Comparison of ENCODE assay signal across 8 mouse cellular contexts in the genomic region with DNA sequence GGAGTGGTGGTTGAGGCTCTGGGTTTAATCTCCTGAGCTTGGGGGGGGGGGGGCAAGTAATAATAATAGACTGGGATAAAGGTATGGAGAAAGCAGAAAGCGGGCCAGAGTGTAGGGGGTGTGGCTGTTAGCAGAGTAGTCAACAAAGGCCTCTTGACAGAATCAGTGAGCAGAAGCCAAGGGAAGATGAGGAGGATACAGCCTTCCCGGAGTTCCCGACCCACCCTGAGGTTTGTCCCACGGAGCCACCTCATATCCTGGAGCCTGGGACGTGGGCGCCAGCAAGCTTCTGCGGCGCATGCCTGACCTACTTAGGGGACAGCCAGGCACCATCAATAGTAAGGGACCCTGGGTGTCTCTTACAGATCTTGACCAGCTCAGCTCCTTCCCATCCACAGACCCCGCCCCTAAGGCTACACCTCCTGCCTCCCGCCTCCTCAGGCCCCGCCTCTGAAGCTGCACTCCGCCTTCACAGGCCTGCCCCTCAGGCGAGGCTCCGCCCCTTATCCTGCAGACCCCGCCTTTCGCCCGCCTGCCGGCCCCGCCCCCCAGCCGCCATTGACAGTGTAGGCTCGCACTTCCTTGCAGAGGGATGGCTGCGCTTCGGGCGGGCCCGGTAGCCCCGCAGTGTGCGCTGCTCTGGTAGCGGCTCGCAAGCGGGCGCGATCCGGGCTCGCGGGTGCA. TPM values are rescaled to one million over a fixed set of nuclear protein-coding genes. Genes with fewer than 3 reads are reported as not detected.
DNase-seq lines count a peak whose midpoint lies in the region; ATAC-seq and TF ChIP-seq lines count a peak whose summit lies in the region.

A gene (plus strand): TSS at position 561 of the 684 bp plus-strand sequence.

- no peaks in the 10 kb centered on the region for H3K79me2 ChIP-seq in heart, adult 2 months (replicated peaks; ENCODE audit: control insufficient read depth, insufficient read depth, low read length)

- peak within 1 kb of the TSS; percentile 76 for H3K4me3 ChIP-seq in embryonic facial prominence, embryonic 14.5 days (ENCODE audit: low read depth, low read length)
- peak within 1 kb of the TSS; percentile 89 for H3K4me3 ChIP-seq in heart, adult 2 months
- H3K4me3 ChIP-seq in limb, embryonic 13.5 days, result peak within 1 kb of the TSS; percentile 75
- H3K4me3 ChIP-seq in midbrain, embryonic 16.5 days (ENCODE audit: low read depth, low read length), result peak within 1 kb of the TSS; percentile 81

- TF ChIP-seq POLR2A in heart, adult 2 months (IDR thresholded peaks at IDR 0.05; ENCODE audit: insufficient read depth, low read depth, low read length), result peak; percentile 66

- no peak for TF ChIP-seq EP300 in heart, adult 2 months (IDR thresholded peaks at IDR 0.05; ENCODE audit: insufficient read depth, low read depth, low read length)

- H3K27me3 ChIP-seq in embryonic facial prominence, embryonic 14.5 days (replicated peaks; ENCODE audit: control insufficient read depth, insufficient read depth, low read length), result peaks cover 12% of the 10 kb centered on the region; the same call in 1 of the 2 replicates
- H3K27me3 ChIP-seq in heart, adult 2 months (ENCODE audit: control insufficient read depth, insufficient read depth, low read length), result no peaks in the 10 kb centered on the region
- peaks cover 20% of the 10 kb centered on the region for H3K27me3 ChIP-seq in limb, embryonic 13.5 days
- H3K27me3 ChIP-seq in midbrain, embryonic 16.5 days (ENCODE audit: control insufficient read depth, insufficient read depth, low read depth, low read length), result no peaks in the 10 kb centered on the region

- H3K4me2 ChIP-seq in embryonic facial prominence, embryonic 14.5 days (ENCODE audit: low read depth, low read length), result peak within 1 kb of the TSS; percentile 92
- H3K4me2 ChIP-seq in limb, embryonic 13.5 days (replicated peaks), result peak within 1 kb of the TSS; percentile 92
- peak within 1 kb of the TSS; percentile 72 for H3K4me2 ChIP-seq in midbrain, embryonic 16.5 days (ENCODE audit: low read length)

- H3K9ac ChIP-seq in embryonic facial prominence, embryonic 14.5 days (ENCODE audit: low read depth, low read length), result peak within 1 kb of the TSS; percentile 72
- peak within 1 kb of the TSS; percentile 86 for H3K9ac ChIP-seq in heart, adult 2 months (ENCODE audit: low read depth, low read length)
- H3K9ac ChIP-seq in limb, embryonic 13.5 days, result peak within 1 kb of the TSS; percentile 76
- peak within 1 kb of the TSS; percentile 86 for H3K9ac ChIP-seq in midbrain, embryonic 16.5 days (ENCODE audit: low read depth, low read length)

- peak; percentile 97 for ATAC-seq in embryonic facial prominence, embryonic 14.5 days (ENCODE audit: low read depth)
- peak; percentile 97 for ATAC-seq in limb, embryonic 13.5 days (ENCODE audit: low FRiP score, low read depth)
- peak; percentile 96 for ATAC-seq in midbrain, embryonic 16.5 days

- 0 out of 2 replicates have a peak within 1 kb of the TSS, but pooled peaks have one; percentile 10 for H3K27ac ChIP-seq in embryonic facial prominence, embryonic 14.5 days (replicated peaks; ENCODE audit: low read depth, low read length)
- peak within 1 kb of the TSS; percentile 71 for H3K27ac ChIP-seq in heart, adult 2 months
- H3K27ac ChIP-seq in limb, embryonic 13.5 days, result peak within 1 kb of the TSS; percentile 33; the same call in 1 of the 2 replicates
- H3K27ac ChIP-seq in midbrain, embryonic 16.5 days (ENCODE audit: low read length), result peak within 1 kb of the TSS; percentile 70

- no peak for TF ChIP-seq CTCF in heart, adult 2 months (IDR thresholded peaks at IDR 0.05)

- no peaks in the 10 kb centered on the region for H3K9me3 ChIP-seq in embryonic facial prominence, embryonic 14.5 days (ENCODE audit: control insufficient read depth, low read length)
- no peaks in the 10 kb centered on the region for H3K9me3 ChIP-seq in limb, embryonic 13.5 days
- no peaks in the 10 kb centered on the region for H3K9me3 ChIP-seq in midbrain, embryonic 16.5 days (replicated peaks; ENCODE audit: control insufficient read depth, low read length, poor library complexity, severe bottlenecking)

- WGBS in embryonic facial prominence, embryonic 14.5 days, result 4% methylated on average over 25 of the region's 35 CpGs
- under 1% methylated on average over 34 of the region's 35 CpGs for WGBS in heart, adult 2 months
- WGBS in limb, embryonic 13.5 days, result 1% methylated on average over 35 of the region's 35 CpGs
- WGBS in midbrain, embryonic 16.5 days, result under 1% methylated on average over 28 of the region's 35 CpGs

- intact Hi-C loops in heart, adult 2 months (cut with DNase I), result loop anchor here (2.0 kb wide), 1 partner anchor 21 kb away; a partner anchor contains a TSS

- H3K4me1 ChIP-seq in embryonic facial prominence, embryonic 14.5 days (ENCODE audit: control insufficient read depth, insufficient read depth, low read length), result 0 out of 2 replicates have a peak, but pooled peaks cover 2% of the 10 kb centered on the region
- H3K4me1 ChIP-seq in heart, adult 2 months (ENCODE audit: control insufficient read depth, insufficient read depth, low read length), result no peaks in the 10 kb centered on the region; the same call in 1 of the 2 replicates
- peaks cover 16% of the 10 kb centered on the region for H3K4me1 ChIP-seq in limb, embryonic 13.5 days
- H3K4me1 ChIP-seq in midbrain, embryonic 16.5 days (ENCODE audit: control insufficient read depth, insufficient read depth, low read length), result peaks cover 13% of the 10 kb centered on the region

- H3K36me3 ChIP-seq in embryonic facial prominence, embryonic 14.5 days (ENCODE audit: control insufficient read depth, insufficient read depth, low read length), result no peaks in the 10 kb centered on the region
- no peaks in the 10 kb centered on the region for H3K36me3 ChIP-seq in heart, adult 2 months (ENCODE audit: control insufficient read depth, insufficient read depth, low read length)
- no peaks in the 10 kb centered on the region; the same call in none of the 2 replicates for H3K36me3 ChIP-seq in limb, embryonic 13.5 days
- H3K36me3 ChIP-seq in midbrain, embryonic 16.5 days (ENCODE audit: control insufficient read depth, insufficient read depth, low read length), result no peaks in the 10 kb centered on the region

- DNase-seq in 3T3-L1 (ENCODE audit: low read depth, low spot score), result peak; percentile 86
- DNase-seq in adrenal gland, postnatal 4 days (ENCODE audit: low spot score in 2 of 2), result peak; percentile 94 to 98
- peak; percentile 96 for DNase-seq in embryonic facial prominence, embryonic 14.5 days (ENCODE audit: low spot score)
- peak; percentile 97 to 99 for DNase-seq in heart, adult 2 months
- peak; percentile 98 to 99 for DNase-seq in kidney, adult 8-10 months
- DNase-seq in spleen, postnatal 10 days (ENCODE audit: low spot score in 2 of 2), result peak; percentile 96 to 98

RNA-seq across cellular contexts. Expression of the gene that starts here (rescaled TPM):
- 10 to 100 TPM; 15.7 to 18.8 TPM for total RNA-seq in adrenal gland, postnatal 4 days (2021)
- polyA plus RNA-seq in embryonic facial prominence, embryonic 14.5 days (2014; fragmentation: Nextera tagmentation; extraction: Ambion mirVana), result 8.6 and 10.1 TPM in 2 replicates
- total RNA-seq in heart, adult 2 months (2021), result 1 to 10 TPM; 2.6 to 2.7 TPM
- polyA plus RNA-seq in heart, adult 2 months (2012; rRNA removed), result 5.7 and 6.0 TPM in 2 replicates
- polyA plus RNA-seq in limb, embryonic 13.5 days (2015; fragmentation: Nextera tagmentation; extraction: Ambion mirVana), result 10.4 and 10.5 TPM in 2 replicates
- 16.6 and 18.5 TPM in 2 replicates for polyA plus RNA-seq in midbrain, embryonic 16.5 days (2015; fragmentation: Nextera tagmentation; extraction: Ambion mirVana)

Comparison
In these comparisons a context has a peak if more than half of its experiments do, and no peak if none do; other contexts are left out.
1. Peak in every context shown above with its lines: DNase-seq, ATAC-seq, H3K4me3 ChIP-seq and H3K27ac ChIP-seq.
2. RNA of the gene that starts here (total RNA-seq): 15.7 to 18.8 TPM in adrenal gland, postnatal 4 days; 2.6 to 2.7 TPM in heart, adult 2 months; every median in the first group is over 4 times any median in the second.
3. H3K27ac ChIP-seq: peak in every context shown above with its lines; median percentile 71 in heart, adult 2 months; 70 in midbrain, embryonic 16.5 days; 33 in limb, embryonic 13.5 days; 10 in embryonic facial prominence, embryonic 14.5 days.